Mouse (Mus musculus) cerebellum, adult 9-11 months (tissue): Measurements from ENCODE around the gene Cda.

Source experiments
- DNase-seq: peaks from one replicate; pipeline ENCODE4 v3.0.0; 2022

Cda gene

GRCm38 (mm10) chr4:138366561-138366960 lies 1.2 kb downstream of the Cda start:
- DNase-seq, result no peak

- DNase-seq, result no peak
These were observed 4.3 kb downstream of the Cda start for GRCm38 (mm10) chr4:138363511-138363910.

GRCm38 (mm10) chr4:138362883-138363282 lies 4.9 kb downstream of the Cda start:
- no peak for DNase-seq

- DNase-seq, result peak; percentile 72
These were observed 6.4 kb downstream of the Cda start for GRCm38 (mm10) chr4:138361370-138361821.

GRCm38 (mm10) chr4:138358176-138358575 lies 9.6 kb downstream of the Cda start:
- no peak for DNase-seq

GRCm38 (mm10) chr4:138356551-138356950 lies 11.2 kb downstream of the Cda start:
- no peak for DNase-seq

GRCm38 (mm10) chr4:138356141-138356540 lies 11.7 kb downstream of the Cda start:
- DNase-seq, result no peak

- DNase-seq, result no peak
These were observed 12.3 kb downstream of the Cda start for GRCm38 (mm10) chr4:138355496-138355895.

- DNase-seq, result no peak
These were observed 14.2 kb downstream of the Cda start for GRCm38 (mm10) chr4:138353438-138354171.

- no peak for DNase-seq
These were observed 15.1 kb downstream of the Cda start for GRCm38 (mm10) chr4:138352692-138353091.

GRCm38 (mm10) chr4:138351821-138352220 lies 16.0 kb downstream of the Cda start:
- no peak for DNase-seq

GRCm38 (mm10) chr4:138348716-138349115 lies 19.1 kb downstream of the Cda start:
- DNase-seq, result no peak

GRCm38 (mm10) chr4:138347280-138347679 lies 20.5 kb downstream of the Cda start:
- no peak for DNase-seq

GRCm38 (mm10) chr4:138344891-138345545 lies 22.8 kb downstream of the Cda start:
- peak; percentile 60 for DNase-seq

- DNase-seq, result peak; percentile 63
These were observed 24.4 kb downstream of the Cda start for GRCm38 (mm10) chr4:138343341-138343837.

- no peak for DNase-seq
These were observed 25.0 kb downstream of the Cda start for GRCm38 (mm10) chr4:138342778-138343177.

GRCm38 (mm10) chr4:138342048-138342447 lies 25.7 kb downstream of the Cda start:
- no peak for DNase-seq

GRCm38 (mm10) chr4:138341393-138341792 lies 26.4 kb downstream of the Cda start:
- no peak for DNase-seq

- peak; percentile 64 for DNase-seq
These were observed 27.8 kb downstream of the Cda start for GRCm38 (mm10) chr4:138339963-138340362.

- DNase-seq, result no peak
These were observed 30.5 kb downstream of the Cda start for GRCm38 (mm10) chr4:138337341-138337740.

- DNase-seq, result no peak
These were observed 30.9 kb downstream of the Cda start for GRCm38 (mm10) chr4:138336876-138337275.

GRCm38 (mm10) chr4:138335648-138336047 lies 32.1 kb downstream of the Cda start:
- DNase-seq, result no peak

- no peak for DNase-seq
These were observed 32.8 kb downstream of the Cda start for GRCm38 (mm10) chr4:138335036-138335435.

- DNase-seq, result no peak
These were observed 34.7 kb downstream of the Cda start for GRCm38 (mm10) chr4:138333135-138333534.
